Mouse (Mus musculus): ENCODE data around the gene Dchs1.
A peak's percentile ranks its signal among the peaks of the same experiment; 100 is the strongest.

- TF ChIP-seq MAX (IDR thresholded peaks at IDR 0.05; ENCODE audit: low read depth): no peak
- peak; percentile 94 for TF ChIP-seq POLR2A (IDR thresholded peaks at IDR 0.05; ENCODE audit: insufficient read length, low read depth)
- peak; percentile 73 for TF ChIP-seq POLR2AphosphoS2 (IDR thresholded peaks at IDR 0.05; ENCODE audit: insufficient read length, low read depth)
These were observed 23.5 kb upstream of the Dchs1 start, which contains the start of gene Mrpl17 for GRCm38 (mm10) chr7:105810877-105811489.

All from myocyte (in vitro differentiated cells).